Mouse (Mus musculus) kidney, adult 9 months (tissue): ENCODE measurements around the gene Cdhr4.

Experiments used
- DNase-seq: peaks from one replicate; pipeline ENCODE4 v3.0.0; 2022

Gene Cdhr4

GRCm38 (mm10) chr9:107975399-107976386, 16.6 kb upstream of the Cdhr4 start, which contains the start of gene Uba7:
Uba7 (plus strand) TSS chr9:107975505.
- DNase-seq: peak; percentile 59

GRCm38 (mm10) chr9:107978815-107979214, 13.5 kb upstream of the Cdhr4 start:
- DNase-seq: no peak

GRCm38 (mm10) chr9:107981684-107982605, 10.4 kb upstream of the Cdhr4 start:
- no peak for DNase-seq

- DNase-seq: peak; percentile 72
These were observed 9.5 kb upstream of the Cdhr4 start, which contains the start of gene Gm20661 for GRCm38 (mm10) chr9:107982681-107983346. Gm20661 (plus strand) TSS chr9:107983058.

GRCm38 (mm10) chr9:107983421-107983890, 8.8 kb upstream of the Cdhr4 start:
- peak; percentile 88 for DNase-seq

- no peak for DNase-seq
These were observed 8.1 kb upstream of the Cdhr4 start for GRCm38 (mm10) chr9:107984052-107984753.

- no peak for DNase-seq
These were observed 7.6 kb upstream of the Cdhr4 start for GRCm38 (mm10) chr9:107984754-107985055.

GRCm38 (mm10) chr9:107985131-107986119, 6.9 kb upstream of the Cdhr4 start, which contains the start of gene Inka1:
Inka1 (minus strand) TSS chr9:107985879.
- DNase-seq: peak; percentile 85

GRCm38 (mm10) chr9:107986376-107986775, 5.9 kb upstream of the Cdhr4 start:
- DNase-seq: peak; percentile 82

GRCm38 (mm10) chr9:107987950-107988349, 4.3 kb upstream of the Cdhr4 start:
- no peak for DNase-seq

GRCm38 (mm10) chr9:107993013-107993412, 716 bp downstream of the Cdhr4 start:
- no peak for DNase-seq

GRCm38 (mm10) chr9:107994464-107994863, 2.2 kb downstream of the Cdhr4 start:
- DNase-seq: no peak

- no peak for DNase-seq
These were observed 3.2 kb downstream of the Cdhr4 start for GRCm38 (mm10) chr9:107995513-107995912.

GRCm38 (mm10) chr9:107996049-107996448, 3.8 kb downstream of the Cdhr4 start, which contains the start of gene Gm20662:
Gm20662 (plus strand) TSS chr9:107996349.
- DNase-seq: no peak

- peak; percentile 100 for DNase-seq
These were observed 9.8 kb downstream of the Cdhr4 start, which contains the start of gene Ip6k1 for GRCm38 (mm10) chr9:108001922-108002770. Ip6k1 (plus strand) TSS chr9:108002501.

GRCm38 (mm10) chr9:108002778-108003530, 10.7 kb downstream of the Cdhr4 start:
- DNase-seq: peak; percentile 14

GRCm38 (mm10) chr9:108003531-108003890, 11.2 kb downstream of the Cdhr4 start:
- DNase-seq: peak; percentile 14

GRCm38 (mm10) chr9:108008041-108008440, 15.7 kb downstream of the Cdhr4 start:
- DNase-seq: no peak

- DNase-seq: no peak
These were observed 18.1 kb downstream of the Cdhr4 start for GRCm38 (mm10) chr9:108010385-108010784.
